Mouse (Mus musculus): ENCODE measurements around the gene Ppp1r8. TPM values are rescaled to one million over a fixed set of nuclear protein-coding genes. Genes with fewer than 3 reads are reported as not detected.
"Not testable (repeated sequence)": the region's sequence is repeated elsewhere in the genome, so short reads cannot be mapped to it uniquely, and the experiment has no call there.

The Ppp1r8 gene
- total RNA-seq, 2 experiments from 2014 or later = 70.9 to 85.2 TPM

- peak; percentile 66 for ATAC-seq (replicated peaks; ENCODE audit: poor library complexity, severe bottlenecking)
Observed at GRCm38 (mm10) chr4:132807771-132808641, 35.0 kb downstream of the Ppp1r8 start.

DNA sequence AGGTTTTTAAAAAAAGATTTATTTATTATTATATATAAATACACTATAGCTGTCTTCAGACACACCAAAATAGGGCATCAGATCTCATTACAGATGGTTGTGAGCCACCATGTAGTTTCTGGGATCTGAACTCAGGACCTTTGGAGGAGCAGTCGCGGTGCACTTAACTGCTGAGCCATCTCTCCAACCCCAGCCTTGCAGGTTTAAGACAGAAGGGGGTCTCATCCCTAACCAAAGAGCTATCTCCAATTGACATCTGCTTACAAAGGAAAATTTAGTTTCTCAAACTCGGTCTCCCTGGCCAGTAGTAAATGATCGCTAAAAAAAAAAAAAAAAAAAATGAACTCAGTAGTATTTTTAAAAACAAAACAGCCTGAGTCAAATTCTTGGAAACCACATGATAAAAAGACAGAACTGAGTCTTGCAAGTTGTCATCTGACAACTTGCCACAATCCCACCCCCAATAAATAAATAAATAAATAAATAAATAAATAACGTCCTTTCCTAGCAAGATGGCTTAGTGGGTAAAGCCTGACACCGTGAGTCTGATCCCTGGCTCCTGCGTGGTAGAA is 36.3 kb downstream of the Ppp1r8 start:
- no peak for ATAC-seq (replicated peaks; ENCODE audit: poor library complexity, severe bottlenecking)

DNA sequence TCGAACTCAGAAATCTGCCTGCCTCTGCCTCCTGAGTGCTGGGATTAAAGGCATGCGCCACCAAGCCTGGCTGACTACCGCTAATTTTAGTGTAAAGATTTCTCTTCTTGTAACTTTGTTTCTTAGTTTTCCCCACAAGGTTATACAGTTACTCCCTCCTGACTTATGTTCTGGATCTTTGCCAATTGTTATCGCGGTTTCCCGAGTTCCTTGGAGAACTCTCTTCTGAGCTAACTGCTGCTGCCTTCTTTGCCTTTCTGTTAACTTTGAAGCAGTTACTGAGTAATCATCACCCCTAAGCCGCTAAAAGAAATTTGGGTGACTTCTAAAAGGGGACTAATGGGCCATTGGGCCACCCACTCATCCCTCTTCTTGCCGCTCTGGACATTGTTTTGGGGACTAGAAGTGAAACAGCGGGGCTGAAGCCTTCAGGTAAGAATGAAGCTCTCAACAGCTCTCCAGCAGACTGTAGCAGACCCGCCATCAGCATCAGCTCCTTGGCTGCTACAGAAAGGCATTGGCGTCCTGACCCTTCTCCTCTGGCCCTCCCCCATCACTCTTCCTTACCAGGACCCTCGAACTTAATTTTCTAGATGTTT is 37.3 kb downstream of the Ppp1r8 start:
- ATAC-seq (replicated peaks; ENCODE audit: poor library complexity, severe bottlenecking) = no peak

- no peak for ATAC-seq (replicated peaks; ENCODE audit: poor library complexity, severe bottlenecking)
Observed at GRCm38 (mm10) chr4:132805146-132805545, 37.8 kb downstream of the Ppp1r8 start.

GRCm38 (mm10) chr4:132804331-132804730 is 38.6 kb downstream of the Ppp1r8 start:
- peak; percentile 82 for ATAC-seq (replicated peaks; ENCODE audit: poor library complexity, severe bottlenecking)

GRCm38 (mm10) chr4:132803876-132804275 is 39.1 kb downstream of the Ppp1r8 start:
- no peak for ATAC-seq (replicated peaks; ENCODE audit: poor library complexity, severe bottlenecking)

GRCm38 (mm10) chr4:132803212-132803611 is 39.8 kb downstream of the Ppp1r8 start:
- ATAC-seq (replicated peaks; ENCODE audit: poor library complexity, severe bottlenecking) = no peak

DNA sequence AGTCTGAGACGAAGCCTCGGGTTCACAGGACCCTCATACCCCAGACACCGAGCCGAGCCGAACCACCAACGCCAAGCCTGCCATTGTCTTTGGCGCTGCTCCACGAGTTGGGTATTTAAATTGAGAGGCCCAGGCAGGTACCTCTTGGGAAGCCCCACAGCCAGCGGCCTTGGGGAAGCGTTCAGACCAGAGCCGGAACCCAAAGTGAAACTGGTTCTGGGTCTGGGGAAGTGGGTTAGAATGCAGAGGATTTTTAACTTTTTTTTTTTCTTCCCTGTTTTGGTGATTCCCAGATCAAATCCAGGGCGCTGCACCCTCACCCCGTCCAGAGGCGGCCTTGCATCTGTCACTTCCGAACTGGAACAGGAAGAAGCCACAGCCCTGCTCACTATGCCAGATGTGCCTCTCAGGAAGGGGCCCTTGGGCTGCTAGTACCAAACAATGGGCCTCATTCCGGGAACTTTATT is 40.8 kb downstream of the Ppp1r8 start:
- ATAC-seq (replicated peaks; ENCODE audit: poor library complexity, severe bottlenecking) = peak; percentile 54

- no peak for ATAC-seq (replicated peaks; ENCODE audit: poor library complexity, severe bottlenecking)
Observed at GRCm38 (mm10) chr4:132801176-132802077, 41.5 kb downstream of the Ppp1r8 start.

- ATAC-seq (replicated peaks; ENCODE audit: poor library complexity, severe bottlenecking) = no peak
Observed at GRCm38 (mm10) chr4:132799845-132800244, 43.1 kb downstream of the Ppp1r8 start.

- ATAC-seq (replicated peaks; ENCODE audit: poor library complexity, severe bottlenecking) = not testable (repeated sequence)
Observed at GRCm38 (mm10) chr4:132798666-132799065, 44.3 kb downstream of the Ppp1r8 start.

- ATAC-seq (replicated peaks; ENCODE audit: poor library complexity, severe bottlenecking) = 0 out of 2 replicates have a peak, but pooled peaks have one; percentile 15
Observed at GRCm38 (mm10) chr4:132798028-132798427, 44.9 kb downstream of the Ppp1r8 start.

- no peak for ATAC-seq (replicated peaks; ENCODE audit: poor library complexity, severe bottlenecking)
Observed at GRCm38 (mm10) chr4:132797461-132797860, 45.5 kb downstream of the Ppp1r8 start.

DNA sequence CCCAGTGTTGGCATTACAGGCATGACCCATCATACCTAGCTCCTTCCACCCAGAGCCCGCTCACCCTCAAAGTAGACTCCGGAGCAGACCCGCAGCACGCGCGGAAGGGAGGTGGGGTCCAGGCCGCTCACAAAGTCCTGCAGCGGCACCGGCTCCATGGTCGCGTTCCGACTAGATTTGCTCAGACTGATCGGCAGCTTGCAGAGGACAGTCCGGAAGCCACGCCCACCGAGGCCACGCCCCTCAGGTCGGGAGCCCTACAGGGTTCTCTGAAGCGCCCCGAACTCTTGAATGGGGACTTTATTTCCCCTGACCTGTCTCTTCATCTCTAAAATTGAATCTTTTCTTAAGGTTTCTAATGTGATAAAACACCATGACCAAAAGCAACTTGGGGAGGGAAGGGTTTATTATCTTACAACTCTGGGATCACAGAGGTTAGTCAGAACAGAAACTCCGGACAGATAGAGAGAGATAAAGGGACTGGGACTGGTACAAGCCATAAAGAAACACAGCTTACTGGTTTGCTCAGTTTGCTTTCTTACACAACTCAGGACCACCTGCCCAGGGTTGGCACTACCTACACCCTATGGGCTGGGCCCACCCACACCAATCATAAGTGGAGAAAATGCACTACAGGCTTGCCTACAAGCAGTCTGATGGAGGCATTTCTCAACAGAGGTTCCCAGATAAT is 46.6 kb downstream of the Ppp1r8 start, which contains the start of gene Themis2:
Gene Themis2, minus strand, starts transcription at position 192 of the 691 bp plus-strand sequence.
- ATAC-seq (replicated peaks; ENCODE audit: poor library complexity, severe bottlenecking) = peak; percentile 52

- peak; percentile 7 for ATAC-seq (replicated peaks; ENCODE audit: poor library complexity, severe bottlenecking)
Observed at GRCm38 (mm10) chr4:132795171-132795570, 47.8 kb downstream of the Ppp1r8 start.

DNA sequence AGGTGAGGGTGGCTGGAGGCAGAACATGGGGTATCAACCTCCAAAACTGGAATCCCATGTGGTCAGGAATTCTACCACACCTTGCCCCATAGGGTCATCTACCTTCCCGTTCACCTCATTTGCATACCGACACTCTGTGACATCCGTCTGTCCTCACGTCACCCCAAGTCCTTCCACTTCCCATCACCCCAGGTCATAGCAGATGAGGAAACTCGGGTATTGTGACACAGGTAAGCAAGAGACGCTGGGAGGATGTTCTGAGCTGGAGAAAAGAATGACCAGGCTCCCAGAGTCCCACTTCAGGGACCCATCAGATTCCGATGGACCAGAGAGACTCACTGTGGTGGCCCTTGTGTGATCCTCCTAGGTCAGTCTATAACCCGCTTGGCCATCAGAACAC is 48.2 kb downstream of the Ppp1r8 start:
- ATAC-seq (replicated peaks; ENCODE audit: poor library complexity, severe bottlenecking) = peak; percentile 74

GRCm38 (mm10) chr4:132794028-132794427 is 48.9 kb downstream of the Ppp1r8 start:
- ATAC-seq (replicated peaks; ENCODE audit: poor library complexity, severe bottlenecking) = peak; percentile 62

DNA sequence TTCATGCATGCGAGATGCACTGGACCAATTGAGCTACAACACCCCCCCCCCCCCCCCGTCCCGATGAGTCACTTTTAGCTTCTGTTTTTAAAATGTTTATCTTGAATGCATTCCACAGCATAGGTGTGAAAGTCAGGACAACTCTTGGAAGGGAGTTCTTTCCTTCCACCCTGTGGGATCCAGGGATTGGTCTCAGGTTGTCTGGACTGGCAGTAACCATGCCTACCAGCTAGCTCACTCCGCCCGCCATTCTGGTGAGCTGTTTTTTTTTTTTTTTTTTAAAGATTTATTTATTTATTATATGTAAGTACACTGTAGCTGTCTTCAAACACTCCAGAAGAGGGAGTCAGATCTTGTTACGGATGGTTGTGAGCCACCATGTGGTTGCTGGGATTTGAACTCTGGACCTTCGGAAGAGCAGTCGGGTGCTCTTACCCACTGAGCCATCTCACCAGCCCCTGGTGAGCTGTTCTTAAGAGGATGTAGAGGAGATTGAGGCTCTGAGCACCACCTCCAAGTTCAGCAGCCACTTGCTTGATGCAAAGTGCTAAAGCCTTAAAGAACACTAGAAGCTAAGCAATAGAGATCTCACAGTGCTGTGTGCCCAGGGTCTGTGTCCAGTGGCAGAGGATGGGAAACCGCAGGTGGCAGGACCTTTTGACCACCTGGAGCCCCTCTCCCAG is 49.5 kb downstream of the Ppp1r8 start:
- not testable (repeated sequence) for ATAC-seq (replicated peaks; ENCODE audit: poor library complexity, severe bottlenecking)

DNA sequence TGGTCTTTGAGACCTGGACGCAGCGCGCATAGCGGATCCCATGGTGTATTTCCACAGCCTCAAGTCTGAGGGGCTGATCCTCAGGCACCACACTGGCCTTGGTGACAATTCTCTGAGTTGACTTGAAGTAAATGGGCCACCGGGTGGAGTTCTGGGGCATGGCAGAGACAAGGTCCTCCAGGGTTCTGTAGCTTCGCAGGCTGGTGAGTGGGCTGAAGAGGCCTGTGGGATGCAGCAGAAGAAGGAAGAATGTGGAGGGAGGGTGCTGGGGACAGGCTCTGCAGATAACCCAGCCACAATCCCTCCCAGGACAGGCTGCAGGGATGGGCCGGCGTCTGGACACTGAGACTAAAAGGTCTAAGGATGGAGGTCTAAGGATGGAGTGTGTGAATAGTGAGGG is 53.2 kb downstream of the Ppp1r8 start:
- ATAC-seq (replicated peaks; ENCODE audit: poor library complexity, severe bottlenecking) = no peak

Measured in granulocyte monocyte progenitor cell, adult 5-6 weeks (primary cell).